Comparison of ENCODE assay signal across 8 mouse cellular contexts in the genomic region with DNA sequence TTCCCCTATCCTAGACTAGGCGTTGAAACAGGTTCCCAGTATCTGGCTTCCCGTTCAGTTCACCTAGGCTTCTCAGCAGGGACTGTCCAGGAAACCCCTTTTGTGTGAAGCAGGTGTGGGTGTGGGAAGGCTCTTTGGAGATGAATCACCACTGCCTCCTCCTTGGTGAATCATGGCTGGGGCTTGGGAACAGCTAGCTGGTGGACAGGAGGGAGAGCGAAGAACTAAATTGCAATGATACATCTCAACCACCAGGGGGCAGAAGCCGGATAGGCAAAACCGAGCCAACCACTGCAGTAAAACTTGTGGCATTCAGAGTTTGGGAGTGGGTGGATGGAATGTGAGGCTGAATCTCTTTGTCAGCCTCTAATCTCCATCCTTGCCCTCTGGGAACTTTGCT. TPM values are rescaled to one million over a fixed set of nuclear protein-coding genes. Genes with fewer than 3 reads are reported as not detected.
DNase-seq lines count a peak whose midpoint lies in the region; ATAC-seq and TF ChIP-seq lines count a peak whose summit lies in the region.
"Had no signal": no experiment of that assay in that cellular context is flagged by ENCODE, and none has a peak within 500 bp of the region (broad histone marks: within the 10 kb centered on the region; RNA-seq: fewer than 3 reads in every experiment).

No protein-coding gene starts in this region.

- DNase-seq in Patski (ENCODE audit: low read depth, low spot score): peak; percentile 97
- peak; percentile 33 to 38 for DNase-seq in cerebellum, adult 2 months
- DNase-seq in forelimb bud, embryonic 11.5 days (ENCODE audit: low read depth, low spot score): peak; percentile 78
- DNase-seq in left cerebral cortex, postnatal 14 days (ENCODE audit: low spot score in 2 of 2): peak; percentile 67 to 81
- DNase-seq in midbrain, embryonic 11.5 days (ENCODE audit: low spot score, missing footprints): peak; percentile 92
- peak; percentile 84 for DNase-seq in skeletal muscle tissue, adult 2 months (ENCODE audit: low read depth, low spot score)

- no peaks in the 10 kb centered on the region; the same call in 1 of the 2 replicates for H3K4me1 ChIP-seq in cerebellum, adult 2 months (ENCODE audit: control insufficient read depth, insufficient read depth, low read length)
- peaks cover 41% of the 10 kb centered on the region for H3K4me1 ChIP-seq in intestine, embryonic 16.5 days (ENCODE audit: control insufficient read depth, insufficient read depth, low read length)
- no peaks in the 10 kb centered on the region for H3K4me1 ChIP-seq in midbrain, embryonic 11.5 days (ENCODE audit: control insufficient read depth, insufficient read depth, low read length)

- TF ChIP-seq CTCF in Patski (IDR thresholded peaks at IDR 0.05): no peak
- TF ChIP-seq CTCF in cerebellum, adult 2 months (IDR thresholded peaks at IDR 0.05; ENCODE audit: borderline replicate concordance, insufficient read depth, low read depth, low read length): peak; percentile 63

- intact Hi-C loops in left cerebral cortex, postnatal 14 days (cut with DNase I): no loop called here

- no peak overlapping the region for H3K4me3 ChIP-seq in cerebellum, adult 2 months (replicated peaks; ENCODE audit: insufficient read depth, low read depth, low read length)
- H3K4me3 ChIP-seq in intestine, embryonic 16.5 days (ENCODE audit: low read length): no peak overlapping the region
- no peak overlapping the region for H3K4me3 ChIP-seq in midbrain, embryonic 11.5 days (ENCODE audit: low read depth, low read length)

- H3K4me2 ChIP-seq in intestine, embryonic 16.5 days (ENCODE audit: low read depth, low read length): no peak overlapping the region
- no peak overlapping the region for H3K4me2 ChIP-seq in midbrain, embryonic 11.5 days

- POLR2A ChIA-PET in Patski (lab: Charles Lee): interaction anchor here (0.6 to 4.0 kb wide), 6 partner anchors 13 to 48 kb away, joined by 3 to 86 read pairs (median 18); a partner anchor contains a TSS

- no peaks in the 10 kb centered on the region for H3K36me3 ChIP-seq in intestine, embryonic 16.5 days (ENCODE audit: control insufficient read depth, insufficient read depth, low read length)
- H3K36me3 ChIP-seq in midbrain, embryonic 11.5 days (ENCODE audit: control insufficient read depth, insufficient read depth, low read length): no peaks in the 10 kb centered on the region

- CTCF ChIA-PET in Patski (lab: Charles Lee): interaction anchor here (0.9 to 34.1 kb wide), 8 partner anchors 11 to 124 kb away, joined by 3 to 615 read pairs (median 8); a partner anchor contains a TSS

- TF ChIP-seq POLR2A in cerebellum, adult 2 months (IDR thresholded peaks at IDR 0.05; ENCODE audit: borderline replicate concordance, insufficient read depth, low read length): no peak

- 31% methylated on average over 5 of the region's 5 CpGs for WGBS in cerebellum, adult 2 months
- 21% methylated on average over 5 of the region's 5 CpGs for WGBS in intestine, embryonic 16.5 days
- WGBS in midbrain, embryonic 11.5 days: 32% methylated on average over 5 of the region's 5 CpGs

- no peaks in the 10 kb centered on the region for H3K9me3 ChIP-seq in intestine, embryonic 16.5 days (ENCODE audit: control insufficient read depth, low read length)
- no peaks in the 10 kb centered on the region; the same call in 1 of the 2 replicates for H3K9me3 ChIP-seq in midbrain, embryonic 11.5 days (ENCODE audit: control insufficient read depth, low read length)

- H3K27me3 ChIP-seq in Patski: no peaks in the 10 kb centered on the region
- H3K27me3 ChIP-seq in cerebellum, adult 2 months (ENCODE audit: control insufficient read depth, insufficient read depth, low read length): no peaks in the 10 kb centered on the region
- H3K27me3 ChIP-seq in intestine, embryonic 16.5 days (replicated peaks; ENCODE audit: control insufficient read depth, insufficient read depth, low read length): no peaks in the 10 kb centered on the region
- no peaks in the 10 kb centered on the region for H3K27me3 ChIP-seq in midbrain, embryonic 11.5 days (ENCODE audit: control insufficient read depth, insufficient read depth, low read length)

- no peak overlapping the region for H3K27ac ChIP-seq in cerebellum, adult 2 months (ENCODE audit: insufficient read depth, low read length)
- peak overlapping the region; percentile 37; the same call in 1 of the 2 replicates for H3K27ac ChIP-seq in intestine, embryonic 16.5 days (ENCODE audit: low read length)
- no peak overlapping the region for H3K27ac ChIP-seq in midbrain, embryonic 11.5 days (ENCODE audit: low read depth, low read length)

- ATAC-seq in Patski: peak; percentile 60
- ATAC-seq in intestine, embryonic 16.5 days: peak; percentile 54
- peak; percentile 47 for ATAC-seq in midbrain, embryonic 11.5 days (ENCODE audit: low FRiP score)

- in situ Hi-C loops in Patski (cut with MboI; ENCODE audit: low pct_unique_long_range_greater_than_20kb): loop anchor here (5.0 kb wide), 1 partner anchor 62 kb away; no protein-coding TSS in a partner anchor

- no peak overlapping the region for H3K9ac ChIP-seq in intestine, embryonic 16.5 days (ENCODE audit: low read depth, low read length)
- H3K9ac ChIP-seq in midbrain, embryonic 11.5 days (ENCODE audit: low read length): no peak overlapping the region

RNA-seq across cellular contexts. Expression of a gene that starts 4.5 kb away (rescaled TPM):
- not detected for polyA plus RNA-seq in Patski (2021)
- polyA plus RNA-seq in cerebellum, adult 2 months (2012; rRNA removed): not detected in 2 replicates
- polyA plus RNA-seq in intestine, embryonic 16.5 days (2015; fragmentation: Nextera tagmentation; extraction: Ambion mirVana): not detected in 2 replicates
- total RNA-seq in left cerebral cortex, postnatal 14 days (2021): not detected
- polyA plus RNA-seq in midbrain, embryonic 11.5 days (2014; fragmentation: Nextera tagmentation; extraction: Ambion mirVana): not detected in 2 replicates
- polyA plus RNA-seq: liver, embryonic 16.5 days had no signal

RNA-seq across cellular contexts. Expression of a gene that starts 16.1 kb away (rescaled TPM):
- polyA plus RNA-seq in Patski (2021): not detected
- polyA plus RNA-seq in cerebellum, adult 2 months (2012; rRNA removed): not detected in 2 replicates
- polyA plus RNA-seq in intestine, embryonic 16.5 days (2015; fragmentation: Nextera tagmentation; extraction: Ambion mirVana): not detected in 2 replicates
- total RNA-seq in left cerebral cortex, postnatal 14 days (2021): not detected
- not detected in 2 replicates for polyA plus RNA-seq in midbrain, embryonic 11.5 days (2014; fragmentation: Nextera tagmentation; extraction: Ambion mirVana)
- polyA plus RNA-seq: liver, embryonic 16.5 days had no signal

RNA-seq across cellular contexts. Expression of a gene that starts 18.0 kb away (rescaled TPM):
- polyA plus RNA-seq in Patski (2021): 44.0 TPM
- polyA plus RNA-seq in cerebellum, adult 2 months (2012; rRNA removed): 2.7 and 4.1 TPM in 2 replicates
- polyA plus RNA-seq in intestine, embryonic 16.5 days (2015; fragmentation: Nextera tagmentation; extraction: Ambion mirVana): 3.6 and 4.0 TPM in 2 replicates
- total RNA-seq in left cerebral cortex, postnatal 14 days (2021): 1 to 10 TPM; 6.8 to 7.0 TPM
- 0.34 and 0.50 TPM in 2 replicates for polyA plus RNA-seq in midbrain, embryonic 11.5 days (2014; fragmentation: Nextera tagmentation; extraction: Ambion mirVana)

RNA-seq across cellular contexts. Expression of a gene that starts 22.7 kb away (rescaled TPM):
- not detected for polyA plus RNA-seq in Patski (2021)
- polyA plus RNA-seq in cerebellum, adult 2 months (2012; rRNA removed): not detected in 2 replicates
- polyA plus RNA-seq in intestine, embryonic 16.5 days (2015; fragmentation: Nextera tagmentation; extraction: Ambion mirVana): 13.2 and 16.0 TPM in 2 replicates
- not detected for total RNA-seq in left cerebral cortex, postnatal 14 days (2021)
- polyA plus RNA-seq in midbrain, embryonic 11.5 days (2014; fragmentation: Nextera tagmentation; extraction: Ambion mirVana): not detected in 2 replicates
- polyA plus RNA-seq: liver, embryonic 16.5 days had no signal

RNA-seq across cellular contexts. Expression of a gene that starts 25.2 kb away (rescaled TPM):
- polyA plus RNA-seq in Patski (2021): 7.0 TPM
- polyA plus RNA-seq in cerebellum, adult 2 months (2012; rRNA removed): 0.86 and 1.3 TPM in 2 replicates
- polyA plus RNA-seq in intestine, embryonic 16.5 days (2015; fragmentation: Nextera tagmentation; extraction: Ambion mirVana): 0.23 and 0.29 TPM in 2 replicates
- 1 to 10 TPM; 1.1 to 3.5 TPM for total RNA-seq in left cerebral cortex, postnatal 14 days (2021)
- polyA plus RNA-seq in midbrain, embryonic 11.5 days (2014; fragmentation: Nextera tagmentation; extraction: Ambion mirVana): not detected in 2 replicates
- polyA plus RNA-seq: liver, embryonic 16.5 days had no signal

Comparison
In these comparisons a context has a peak if more than half of its experiments do, and no peak if none do; other contexts are left out.
1. DNase-seq: peak in every context shown above with its lines; median percentile 97 in Patski; 92 in midbrain, embryonic 11.5 days; 84 in skeletal muscle tissue, adult 2 months; 78 in forelimb bud, embryonic 11.5 days; 74 in left cerebral cortex, postnatal 14 days; 36 in cerebellum, adult 2 months.